Mouse (Mus musculus) large intestine, adult 2 months (tissue): Measurements from ENCODE around the gene Mia2. TPM values are rescaled to one million over a fixed set of nuclear protein-coding genes. Genes with fewer than 3 reads are reported as not detected.

Experiments
- DNase-seq: peaks from one replicate; pipeline ENCODE4 v3.0.0-alpha.2; 2012; ENCODE audit warnings: low read depth, low spot score
- WGBS: fragments of 180-500 bp; shearing (Covaris S2); methylation state at CpG from one replicate; pipeline ENCODE4 v1.1.7; 2018; 5-methylcytosine and 5-hydroxymethylcytosine counted together
- polyA plus RNA-seq: library from polyadenylated mRNA; depleted of rRNA; stranded (reverse); fragments of >200 nt; gene quantifications from 2 replicates; pipeline ENCODE4 v1.2.3, GENCODE M21; 2012

Gene Mia2
- polyA plus RNA-seq, 1 experiment, result 39.1 TPM

GRCm38 (mm10) chr12:59139372-59139771 lies 43.8 kb downstream of the Mia2 start:
- WGBS, result 49% methylated on average over 2 of the region's 2 CpGs
- no peak for DNase-seq

DNA sequence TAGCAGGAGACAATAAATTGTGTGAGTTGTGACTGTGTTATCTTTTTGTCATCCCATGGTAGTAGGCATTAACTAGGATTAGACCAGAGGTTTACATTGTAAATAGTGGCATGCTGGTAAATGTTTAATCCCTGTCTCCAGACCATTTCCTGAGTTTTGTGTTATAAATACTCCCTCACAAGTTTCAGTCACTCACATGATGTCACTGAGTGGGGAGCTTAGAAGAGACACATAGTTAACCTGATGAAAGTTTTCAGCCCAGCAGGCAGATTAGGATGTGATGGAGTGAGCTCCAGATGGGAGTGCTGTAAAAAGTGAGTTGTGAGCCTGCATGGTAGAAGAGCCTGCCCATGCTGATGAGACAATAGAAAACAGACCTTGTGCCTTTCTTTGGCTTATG lies 49.5 kb downstream of the Mia2 start:
- DNase-seq, result no peak

- 51% methylated on average over 4 of the region's 4 CpGs for WGBS
- no peak for DNase-seq
Observed at GRCm38 (mm10) chr12:59149691-59150090, 54.1 kb downstream of the Mia2 start.

DNA sequence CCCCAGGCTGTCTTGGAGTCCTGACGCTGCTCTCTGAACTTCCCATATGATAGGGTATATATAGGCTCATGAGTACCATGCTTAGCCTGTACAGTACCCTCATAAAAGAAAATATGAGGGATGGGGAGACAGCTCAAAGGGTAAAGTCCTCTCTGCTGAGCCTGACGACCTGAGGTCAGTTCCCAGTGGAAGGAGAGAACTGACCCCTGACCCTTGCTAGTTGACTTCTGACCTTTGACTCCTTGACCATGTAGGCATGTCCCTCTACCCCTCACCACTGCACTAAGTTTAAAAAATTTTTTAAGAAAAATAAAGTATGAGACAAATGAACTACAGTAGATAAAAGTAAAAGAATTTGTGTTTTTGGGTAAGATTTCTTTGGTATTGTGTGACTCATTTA lies 65.5 kb downstream of the Mia2 start:
- DNase-seq, result no peak
- WGBS, result 50% methylated on average over 2 of the region's 2 CpGs

DNA sequence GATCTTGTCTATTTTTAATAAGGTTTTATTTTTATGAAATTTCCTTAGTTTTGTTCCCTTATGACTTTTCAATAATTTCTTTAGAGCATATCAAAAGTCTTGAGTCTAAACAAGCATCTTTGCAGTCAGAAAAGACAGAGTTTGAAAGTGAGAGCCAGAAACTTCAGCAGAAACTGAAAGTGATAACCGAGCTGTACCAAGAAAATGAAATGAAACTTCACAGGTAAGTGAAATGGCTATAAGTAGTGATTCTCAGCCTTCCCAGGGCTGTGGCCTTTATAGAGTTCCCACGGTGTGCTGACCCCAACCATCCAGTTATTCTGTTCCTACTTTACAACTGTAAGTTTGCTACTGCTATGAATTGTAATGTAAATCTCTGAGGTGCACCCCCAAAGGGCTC lies 67.2 kb downstream of the Mia2 start:
- 58% methylated on average over 2 of the region's 2 CpGs for WGBS

DNA sequence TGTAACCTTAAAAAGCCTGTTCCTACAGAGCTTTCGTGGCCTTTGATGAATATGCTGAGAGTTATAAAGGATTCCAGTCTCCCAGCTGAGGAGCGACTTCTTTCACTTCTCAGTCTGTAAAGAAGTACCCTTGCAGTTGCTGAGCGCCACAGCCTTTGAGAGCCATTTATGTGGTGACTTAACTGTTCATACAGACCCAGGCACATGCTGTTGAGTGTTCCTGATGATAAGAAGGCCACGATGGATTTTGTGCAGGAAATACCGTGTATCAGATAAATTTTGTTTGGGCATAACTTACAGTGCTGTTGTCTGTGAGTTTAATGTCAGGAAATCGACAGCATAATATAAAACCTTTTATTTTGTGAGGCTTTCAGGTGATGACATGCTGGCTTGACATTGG lies 68.9 kb downstream of the Mia2 start:
- 93% methylated on average over 6 of the region's 6 CpGs for WGBS
- DNase-seq, result no peak

More for the DNA sequence above, 67.2 kb downstream of the Mia2 start:
- DNase-seq, result no peak

DNA sequence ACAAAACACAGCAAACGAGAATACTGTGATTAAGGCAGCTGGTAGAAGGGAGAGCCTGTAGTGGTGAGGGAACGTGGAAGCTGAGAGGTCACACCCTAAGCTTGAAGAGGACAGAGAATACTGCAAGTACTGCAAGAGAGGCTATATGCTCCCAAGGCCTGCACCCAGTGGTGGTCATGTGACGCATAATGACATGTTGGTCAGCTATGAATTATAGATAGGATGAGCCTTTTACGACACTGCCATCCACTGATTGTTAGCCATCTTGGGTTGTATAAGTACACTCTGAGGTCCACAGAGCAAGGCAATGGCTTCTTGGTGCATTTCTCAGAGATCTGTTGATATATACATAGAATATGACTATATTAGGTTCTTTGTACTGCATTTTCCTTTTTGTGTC lies 71.0 kb downstream of the Mia2 start:
- WGBS, result 85% methylated on average over 4 of the region's 4 CpGs
- DNase-seq, result no peak

DNA sequence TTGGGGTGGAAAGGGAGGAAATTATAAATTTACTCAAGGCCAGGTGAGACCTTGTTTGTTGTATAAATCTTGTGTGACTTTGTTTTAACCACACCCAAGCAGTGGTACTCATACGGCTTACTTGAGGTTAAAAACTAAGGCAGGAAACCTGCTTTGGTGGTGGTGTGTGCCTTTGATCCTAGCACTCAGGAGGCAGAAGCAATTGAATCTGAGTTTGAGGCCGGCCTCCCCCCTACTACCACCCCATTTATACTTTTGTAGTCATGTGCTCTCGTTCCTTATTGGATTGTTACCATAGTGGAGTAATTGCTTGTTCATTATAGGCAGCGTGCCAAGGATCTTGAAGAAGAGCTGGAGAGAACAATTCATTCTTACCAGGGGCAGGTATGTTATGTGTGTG lies 74.3 kb downstream of the Mia2 start:
- WGBS, result 39% methylated on average over 4 of the region's 4 CpGs

GRCm38 (mm10) chr12:59177814-59178213 lies 82.2 kb downstream of the Mia2 start:
- no peak for DNase-seq
- WGBS, result 96% methylated on average over 3 of the region's 3 CpGs

More for the DNA sequence above, 74.3 kb downstream of the Mia2 start:
- DNase-seq, result no peak

GRCm38 (mm10) chr12:59188086-59188682 lies 92.6 kb downstream of the Mia2 start:
- 85% methylated on average over 12 of the region's 12 CpGs for WGBS
- DNase-seq, result no peak

GRCm38 (mm10) chr12:59193637-59194036 lies 98.0 kb downstream of the Mia2 start:
- DNase-seq, result no peak
- WGBS, result 76% methylated on average over 3 of the region's 3 CpGs

DNA sequence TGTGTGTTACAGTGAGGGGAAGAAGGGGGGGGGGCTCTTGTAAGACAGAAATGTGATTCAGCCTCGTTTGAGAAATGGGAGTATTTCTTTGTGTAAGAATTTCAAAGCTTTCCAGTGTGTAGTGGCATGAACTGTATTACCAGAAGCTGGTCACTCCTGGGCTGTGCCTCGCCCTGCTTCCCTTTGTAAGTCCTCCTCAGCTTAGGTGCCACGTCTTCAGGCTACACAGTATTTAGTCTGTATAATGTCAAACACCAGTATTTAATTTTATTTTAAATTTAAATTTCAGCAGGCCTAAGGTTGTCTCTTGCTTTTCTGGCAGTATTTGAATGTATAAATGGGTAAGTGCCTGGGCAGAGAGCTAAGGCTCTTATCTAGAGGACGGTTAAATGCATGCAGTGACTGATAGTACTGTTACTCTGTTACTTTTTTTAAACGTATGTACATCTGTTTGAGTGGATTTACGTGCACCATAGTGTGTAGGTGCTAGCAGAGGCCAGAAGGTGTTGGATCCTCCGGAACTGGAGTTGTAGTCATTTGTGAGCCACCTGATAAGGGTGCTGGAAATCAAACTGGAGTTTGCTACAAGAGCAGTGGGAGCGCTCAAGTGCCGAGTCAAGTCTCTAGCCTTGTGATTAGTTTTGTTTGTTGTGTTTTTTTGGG lies 98.9 kb downstream of the Mia2 start:
- WGBS, result 81% methylated on average over 9 of the region's 9 CpGs
- DNase-seq, result no peak

DNA sequence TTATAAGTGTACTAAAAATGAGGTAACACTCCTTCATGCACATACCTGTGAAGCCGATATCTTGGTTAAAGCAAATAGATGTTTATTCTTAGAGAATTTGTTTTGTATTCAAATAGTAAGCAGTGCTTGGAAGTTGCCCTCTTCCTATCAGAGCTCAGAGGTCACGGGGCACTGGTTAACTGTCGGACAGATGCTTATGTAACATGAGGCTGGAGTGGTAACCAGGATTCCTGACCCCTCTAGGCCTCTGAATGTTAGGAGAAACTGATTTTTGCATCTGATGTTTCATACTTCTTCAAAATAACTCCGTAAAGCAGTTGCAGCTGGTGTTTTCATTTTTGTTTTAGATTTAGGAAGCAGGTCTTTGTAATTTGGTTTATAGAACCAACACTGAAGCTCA lies 99.5 kb downstream of the Mia2 start:
- no peak for DNase-seq
- WGBS, result 89% methylated on average over 4 of the region's 4 CpGs

- no peak for DNase-seq
- WGBS, result 81% methylated on average over 4 of the region's 4 CpGs
Observed at GRCm38 (mm10) chr12:59195941-59196340, 100.3 kb downstream of the Mia2 start.

DNA sequence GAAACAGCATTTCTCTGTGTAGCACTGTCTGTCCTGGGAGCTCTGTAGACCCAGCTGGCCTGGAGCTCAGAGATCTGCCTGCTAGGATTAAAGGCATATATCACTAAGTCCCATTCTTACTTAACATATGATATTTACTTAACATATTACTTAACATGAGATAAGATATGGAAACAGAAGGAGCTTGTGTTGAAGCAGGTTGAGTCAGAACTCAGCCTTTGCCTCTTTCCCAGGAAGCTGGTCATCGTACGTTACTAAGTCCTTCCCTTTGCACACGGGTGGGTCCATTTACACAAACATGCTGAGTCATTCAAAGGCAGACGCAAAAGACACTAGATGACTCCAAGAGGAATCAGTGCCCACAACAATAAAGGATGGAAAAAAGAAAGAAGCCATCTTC lies 103.2 kb downstream of the Mia2 start:
- WGBS, result 28% methylated on average over 4 of the region's 4 CpGs
- no peak for DNase-seq

- WGBS, result 89% methylated on average over 2 of the region's 2 CpGs
- DNase-seq, result no peak
Observed at GRCm38 (mm10) chr12:59199361-59199760, 103.8 kb downstream of the Mia2 start.

DNA sequence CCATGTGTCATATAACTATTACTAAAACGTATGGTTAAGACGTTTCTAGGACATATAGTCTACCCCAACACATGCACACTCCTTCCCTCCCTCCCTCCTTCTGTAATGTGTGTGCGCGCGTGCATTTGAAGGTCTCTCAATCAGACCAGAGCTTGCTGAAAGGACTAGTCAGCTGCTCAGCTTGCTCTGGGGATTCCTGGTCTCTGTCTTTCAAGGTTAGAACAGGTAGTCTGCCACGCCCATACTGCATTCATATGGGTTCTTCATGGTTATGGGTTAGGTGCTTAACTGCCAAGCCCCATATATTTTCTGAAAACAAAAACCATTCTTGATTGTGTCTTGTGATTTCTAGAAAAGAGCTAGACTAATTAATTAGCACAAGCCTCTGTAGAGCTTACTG lies 110.0 kb downstream of the Mia2 start:
- 91% methylated on average over 6 of the region's 6 CpGs for WGBS
- no peak for DNase-seq

DNA sequence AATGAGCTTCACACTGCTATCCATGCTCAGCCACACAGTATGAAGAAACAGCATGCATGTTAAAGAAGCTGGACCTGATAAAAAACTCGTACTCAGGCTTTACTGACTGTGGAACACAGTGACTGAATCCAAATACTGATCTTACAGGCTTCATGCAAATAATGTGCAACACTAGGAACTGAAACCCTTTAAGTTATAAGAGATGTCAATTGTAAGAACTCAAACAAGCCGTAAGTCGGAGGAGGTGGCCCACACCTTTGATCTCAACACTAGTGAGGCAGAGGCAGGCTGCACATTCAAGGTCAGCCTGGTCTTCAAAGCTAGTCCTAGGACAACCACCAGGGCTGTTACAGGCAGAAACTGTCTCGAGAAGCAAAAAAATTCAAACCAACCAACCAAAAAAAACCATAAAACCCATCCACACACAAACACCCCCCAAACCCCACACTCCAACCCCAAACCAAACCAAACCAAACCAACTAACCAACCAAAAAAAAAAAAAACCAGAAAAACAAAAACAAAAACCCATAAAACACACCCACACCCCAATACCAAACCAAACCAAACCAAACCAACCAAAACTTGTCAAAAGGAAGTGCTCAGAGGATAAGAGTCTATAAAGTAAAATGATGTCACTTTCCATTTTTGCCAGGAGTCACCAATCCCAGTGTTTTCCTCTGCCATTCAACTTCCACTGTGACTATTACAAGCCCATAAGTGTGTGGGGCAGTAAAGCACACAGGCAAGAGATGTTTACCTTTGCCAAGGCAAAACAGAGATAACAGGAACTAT lies 110.8 kb downstream of the Mia2 start:
- WGBS, result 77% methylated on average over 4 of the region's 4 CpGs
- no peak for DNase-seq

- 56% methylated on average over 3 of the region's 3 CpGs for WGBS
- DNase-seq, result no peak
Observed at GRCm38 (mm10) chr12:59207000-59207390, 111.4 kb downstream of the Mia2 start.

DNA sequence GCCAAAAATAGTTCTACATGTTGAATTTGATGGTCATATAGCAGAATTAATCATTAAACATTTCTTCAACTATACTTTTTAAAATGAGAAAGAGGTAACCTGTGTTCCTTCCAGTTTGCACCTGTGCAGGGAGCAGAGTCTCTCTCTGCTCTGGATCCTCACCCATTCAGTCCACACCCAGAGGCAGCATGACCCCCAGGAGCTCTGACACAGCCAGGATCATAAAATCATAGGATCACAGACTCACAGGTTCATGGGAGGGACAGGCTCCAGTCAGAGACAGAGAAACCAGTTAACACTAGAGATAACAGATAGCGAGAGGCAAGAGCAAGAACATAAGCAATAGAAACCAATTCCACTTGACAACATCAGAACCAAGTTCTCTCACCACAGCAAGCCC lies 112.2 kb downstream of the Mia2 start:
- 27% methylated on average over 1 of the region's 1 CpGs for WGBS
- no peak for DNase-seq

GRCm38 (mm10) chr12:59216176-59216575 lies 120.6 kb downstream of the Mia2 start:
- WGBS, result 86% methylated on average over 4 of the region's 4 CpGs
- DNase-seq, result no peak
